In genomic region chr10:99081569-99081990, GRCm38 (mm10) we compare ENCODE assay signal across 18 mouse cellular contexts. TPM values are rescaled to one million over a fixed set of nuclear protein-coding genes. Genes with fewer than 3 reads are reported as not detected.
DNase-seq lines count a peak whose midpoint lies in the region.
"Had no signal": no experiment of that assay in that cellular context is flagged by ENCODE, and none has a peak within 500 bp of the region (broad histone marks: within the 10 kb centered on the region; RNA-seq: fewer than 3 reads in every experiment).

No protein-coding gene starts in this region.

- H3K4me3 ChIP-seq in hindbrain, embryonic 10.5 days = no peak overlapping the region
- H3K4me3 ChIP-seq: embryonic facial prominence, embryonic 13.5 days; layer of hippocampus, adult 2 months; midbrain, embryonic 12.5 days had no signal

- peak; percentile 81 for DNase-seq in 3134 (ENCODE audit: extremely low read depth, insufficient read length, low spot score)
- DNase-seq in 3T3-L1 (ENCODE audit: low read depth, low spot score) = peak; percentile 87
- peak; percentile 94 for DNase-seq in brain, adult 2 months (ENCODE audit: low read depth, low spot score)
- DNase-seq in left cerebral cortex, postnatal 36 days (ENCODE audit: low spot score in 2 of 2) = peak; percentile 60 to 72
- no peak for DNase-seq in kidney, postnatal 10 days
- no peak for DNase-seq in hindbrain, embryonic 10.5 days (ENCODE audit: low spot score)
- DNase-seq in embryo, embryonic 9.5 days (ENCODE audit: extremely low spot score) = no peak
- DNase-seq: cerebellum, adult 9-10 months; heart, postnatal 14 days; kidney, adult 2 months; liver; thymus, postnatal 4 days had no signal

- intact Hi-C loops in left cerebral cortex, postnatal 36 days (cut with DNase I) = loop anchor here (5.0 to 10.0 kb wide), 4 partner anchors 164 to 1369 kb away; no protein-coding TSS in a partner anchor

- H3K36me3 ChIP-seq in hindbrain, embryonic 10.5 days = no peaks in the 10 kb centered on the region
- H3K36me3 ChIP-seq: embryonic facial prominence, embryonic 13.5 days; midbrain, embryonic 12.5 days had no signal

- WGBS in hindbrain, embryonic 10.5 days = 88% methylated on average over 10 of the region's 10 CpGs

- H3K9me3 ChIP-seq in hindbrain, embryonic 10.5 days = no peaks in the 10 kb centered on the region
- H3K9me3 ChIP-seq: embryonic facial prominence, embryonic 13.5 days; midbrain, embryonic 12.5 days had no signal

- H3K27ac ChIP-seq in hindbrain, embryonic 10.5 days = no peak overlapping the region
- H3K27ac ChIP-seq: embryonic facial prominence, embryonic 13.5 days; layer of hippocampus, adult 2 months; midbrain, embryonic 12.5 days had no signal

- H3K27me3 ChIP-seq in hindbrain, embryonic 10.5 days (ENCODE audit: insufficient read depth, poor library complexity, severe bottlenecking) = no peaks in the 10 kb centered on the region
- H3K27me3 ChIP-seq: midbrain, embryonic 12.5 days had no signal

- H3K4me1 ChIP-seq in hindbrain, embryonic 10.5 days (replicated peaks) = no peaks in the 10 kb centered on the region
- H3K4me1 ChIP-seq: embryonic facial prominence, embryonic 13.5 days; midbrain, embryonic 12.5 days had no signal

RNA-seq across cellular contexts. Expression of gene Poc1b, which starts 25.3 kb away (rescaled TPM):
- 1 to 10 TPM; 6.0 to 8.3 TPM for total RNA-seq in left cerebral cortex, postnatal 36 days (2021)
- polyA plus RNA-seq in hindbrain, embryonic 10.5 days (2016; fragmentation: Nextera tagmentation; extraction: Ambion mirVana) = 27.6 and 33.4 TPM in 2 replicates

RNA-seq across cellular contexts. Expression of gene Galnt4, which starts 26.4 kb away (rescaled TPM):
- total RNA-seq in left cerebral cortex, postnatal 36 days (2021) = 1 to 10 TPM; 2.7 to 3.3 TPM
- polyA plus RNA-seq in hindbrain, embryonic 10.5 days (2016; fragmentation: Nextera tagmentation; extraction: Ambion mirVana) = 3.5 and 4.4 TPM in 2 replicates

RNA-seq across cellular contexts. Expression of gene Phxr2, which starts 44.5 kb away (rescaled TPM):
- not detected for total RNA-seq in left cerebral cortex, postnatal 36 days (2021)
- 0.24 TPM in 1 of 2 replicates, not detected in the other for polyA plus RNA-seq in hindbrain, embryonic 10.5 days (2016; fragmentation: Nextera tagmentation; extraction: Ambion mirVana)
- total RNA-seq: gastrocnemius, postnatal 4 days; heart, postnatal 14 days; layer of hippocampus, adult 2 months had no signal
- polyA plus RNA-seq: embryonic facial prominence, embryonic 13.5 days; kidney, adult 2 months; lung, postnatal 0 days; midbrain, embryonic 12.5 days; neural tube, embryonic 11.5 days had no signal

Comparison
In these comparisons a context has a peak if more than half of its experiments do, and no peak if none do; other contexts are left out.
1. DNase-seq: peak in 3134 (single experiment), 3T3-L1 (single experiment), brain, adult 2 months (single experiment) and left cerebral cortex, postnatal 36 days (2 of 2); none in kidney, postnatal 10 days (single experiment), hindbrain, embryonic 10.5 days (single experiment) and embryo, embryonic 9.5 days (single experiment).